Mouse (Mus musculus): ENCODE measurements around the gene Ndufc2.
"Not testable (repeated sequence)": the region's sequence is repeated elsewhere in the genome, so short reads cannot be mapped to it uniquely, and the experiment has no call there.

The Ndufc2 gene

GRCm38 (mm10) chr7:97427778-97428420, 28.1 kb downstream of the Ndufc2 start:
- DNase-seq = peak; percentile 76

- peak; percentile 21 for DNase-seq
These were observed 29.9 kb downstream of the Ndufc2 start for GRCm38 (mm10) chr7:97429705-97430104.

DNA sequence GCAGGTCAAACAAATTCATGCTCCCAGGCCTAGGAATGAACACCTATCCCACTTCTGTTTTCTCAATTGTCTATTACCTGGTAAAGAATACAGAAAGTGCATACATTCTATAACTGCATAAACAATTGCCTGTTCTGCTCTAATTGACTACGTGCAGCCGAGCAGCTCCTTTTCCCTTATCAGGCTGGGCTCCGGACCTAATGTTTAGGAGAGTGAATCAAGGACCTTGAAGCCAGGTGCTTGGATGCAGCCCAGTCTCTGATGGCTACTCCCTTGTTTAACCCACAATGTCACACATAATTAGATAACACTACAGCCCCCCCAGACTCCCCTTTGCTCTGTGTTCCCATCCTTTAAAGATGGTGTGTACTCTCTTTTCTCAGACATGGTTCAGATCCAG, 33.7 kb downstream of the Ndufc2 start:
- not testable (repeated sequence) for DNase-seq

GRCm38 (mm10) chr7:97434517-97434916, 34.7 kb downstream of the Ndufc2 start:
- no peak for DNase-seq

- DNase-seq = no peak
These were observed 39.2 kb downstream of the Ndufc2 start for GRCm38 (mm10) chr7:97438986-97439385.

- peak; percentile 85 for DNase-seq
These were observed 46.5 kb downstream of the Ndufc2 start for GRCm38 (mm10) chr7:97446171-97446925.

GRCm38 (mm10) chr7:97447050-97447531, 47.3 kb downstream of the Ndufc2 start:
- DNase-seq = no peak

GRCm38 (mm10) chr7:97451023-97451422, 51.2 kb downstream of the Ndufc2 start, which contains the start of gene Kctd14:
Kctd14 (plus strand) TSS chr7:97451323.
- DNase-seq = not testable (repeated sequence)

- DNase-seq = no peak
These were observed 52.4 kb downstream of the Ndufc2 start for GRCm38 (mm10) chr7:97452196-97452595.

DNA sequence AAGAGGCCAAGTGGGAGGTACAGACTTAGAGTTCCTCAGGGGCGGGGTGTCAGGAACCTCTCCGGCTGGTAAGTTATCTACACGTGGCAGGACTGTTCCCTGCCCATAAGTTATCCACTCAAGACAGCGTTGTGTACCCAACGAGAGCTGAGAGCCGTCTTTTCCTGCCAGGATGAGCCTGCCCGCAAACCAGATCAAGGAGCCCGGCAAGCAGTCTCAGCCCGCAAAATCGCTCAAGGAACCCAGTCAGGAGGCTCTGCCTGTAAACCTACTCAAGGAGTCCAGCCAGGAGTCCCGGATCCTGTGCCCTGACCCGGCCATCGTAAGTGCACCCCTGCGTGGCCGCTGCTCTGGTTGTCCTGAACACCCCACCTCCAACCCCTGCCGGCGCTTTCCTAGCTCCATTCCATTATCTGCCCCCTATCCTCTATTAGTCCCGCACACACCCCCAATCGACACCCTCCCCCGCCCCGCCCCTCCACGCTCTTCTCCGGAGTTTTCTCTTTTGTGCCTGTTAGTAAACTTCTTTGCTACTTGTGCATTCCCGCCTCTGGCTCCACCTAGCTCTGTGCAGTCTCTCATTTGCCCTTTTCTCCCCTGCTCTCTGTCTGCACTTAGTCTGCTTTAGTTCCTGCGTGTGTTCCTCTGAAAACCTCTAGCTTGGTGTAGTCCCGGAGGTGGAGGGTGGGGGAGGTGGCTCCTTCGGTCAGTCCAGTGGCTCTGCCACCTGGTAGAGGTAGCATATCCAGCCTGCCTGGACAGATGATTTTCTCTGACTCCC, 53.5 kb downstream of the Ndufc2 start:
- no peak for DNase-seq

GRCm38 (mm10) chr7:97454795-97455194, 55.0 kb downstream of the Ndufc2 start:
- no peak for DNase-seq

GRCm38 (mm10) chr7:97455577-97455976, 55.8 kb downstream of the Ndufc2 start:
- DNase-seq = no peak
